Comparison of ENCODE assay signal across 8 mouse cellular contexts in genomic region chr11:103015881-103016825, GRCm38 (mm10). TPM values are rescaled to one million over a fixed set of nuclear protein-coding genes. Genes with fewer than 3 reads are reported as not detected.
A peak's percentile ranks its signal among the peaks of the same experiment; 100 is the strongest.
DNase-seq lines count a peak whose midpoint lies in the region; ATAC-seq and TF ChIP-seq lines count a peak whose summit lies in the region.

No protein-coding gene starts in this region.

- peak overlapping the region; percentile 56 for H3K4me2 ChIP-seq in embryonic facial prominence, embryonic 12.5 days (replicated peaks)
- peak overlapping the region; percentile 64 for H3K4me2 ChIP-seq in limb, embryonic 11.5 days (ENCODE audit: low read depth, severe bottlenecking)
- peak overlapping the region; percentile 64 for H3K4me2 ChIP-seq in neural tube, embryonic 15.5 days

- no peak; the same call in 1 of the 2 replicates for TF ChIP-seq CTCF in left cerebral cortex, adult 2 months (IDR thresholded peaks at IDR 0.05)

- peaks cover 8% of the 10 kb centered on the region for H3K4me1 ChIP-seq in embryonic facial prominence, embryonic 12.5 days
- H3K4me1 ChIP-seq in limb, embryonic 11.5 days (ENCODE audit: control insufficient read depth, insufficient read depth, low read length): 0 out of 2 replicates have a peak, but pooled peaks cover 5% of the 10 kb centered on the region
- H3K4me1 ChIP-seq in neural tube, embryonic 15.5 days: peaks cover 20% of the 10 kb centered on the region

- no peak for DNase-seq in left cerebral cortex, adult 2 months (ENCODE audit: extremely low spot score in 1 of 2, low spot score in 2 of 2)
- no peak for DNase-seq in left cerebral cortex, postnatal 4 days
- no peak for DNase-seq in limb, embryonic 11.5 days (ENCODE audit: low spot score)
- no peak for DNase-seq in left cerebral cortex, postnatal 10 days (ENCODE audit: extremely low spot score in 1 of 2, low spot score in 2 of 2)
- DNase-seq in kidney, postnatal 4 days: no peak
- DNase-seq in gastrocnemius, postnatal 10 days: no peak

- peak overlapping the region; percentile 90 for H3K27ac ChIP-seq in left cerebral cortex, adult 2 months
- H3K27ac ChIP-seq in embryonic facial prominence, embryonic 12.5 days: peak overlapping the region; percentile 92
- H3K27ac ChIP-seq in limb, embryonic 11.5 days (replicated peaks; ENCODE audit: low read depth, low read length): peak overlapping the region; percentile 87
- H3K27ac ChIP-seq in neural tube, embryonic 15.5 days (replicated peaks): peak overlapping the region; percentile 94

- H3K9me3 ChIP-seq in embryonic facial prominence, embryonic 12.5 days: no peaks in the 10 kb centered on the region
- H3K9me3 ChIP-seq in limb, embryonic 11.5 days (ENCODE audit: control insufficient read depth, low read length): no peaks in the 10 kb centered on the region; the same call in 1 of the 2 replicates
- no peaks in the 10 kb centered on the region for H3K9me3 ChIP-seq in neural tube, embryonic 15.5 days (replicated peaks)

- H3K36me3 ChIP-seq in embryonic facial prominence, embryonic 12.5 days: peaks cover 16% of the 10 kb centered on the region
- H3K36me3 ChIP-seq in limb, embryonic 11.5 days (ENCODE audit: control insufficient read depth, insufficient read depth, low read length): no peaks in the 10 kb centered on the region; the same call in 1 of the 2 replicates
- peaks cover 6% of the 10 kb centered on the region; the same call in 1 of the 2 replicates for H3K36me3 ChIP-seq in neural tube, embryonic 15.5 days

- H3K9ac ChIP-seq in embryonic facial prominence, embryonic 12.5 days: peak overlapping the region; percentile 74
- peak overlapping the region; percentile 90 for H3K9ac ChIP-seq in limb, embryonic 11.5 days (ENCODE audit: low read length)
- H3K9ac ChIP-seq in neural tube, embryonic 15.5 days (replicated peaks): peak overlapping the region; percentile 81

- WGBS in embryonic facial prominence, embryonic 12.5 days: 45% methylated on average over 27 of the region's 27 CpGs
- WGBS in limb, embryonic 11.5 days: 48% methylated on average over 27 of the region's 27 CpGs
- WGBS in neural tube, embryonic 15.5 days: 46% methylated on average over 27 of the region's 27 CpGs

- no peaks in the 10 kb centered on the region for H3K27me3 ChIP-seq in embryonic facial prominence, embryonic 12.5 days
- no peaks in the 10 kb centered on the region for H3K27me3 ChIP-seq in limb, embryonic 11.5 days (ENCODE audit: control insufficient read depth, insufficient read depth, low read length)
- no peaks in the 10 kb centered on the region for H3K27me3 ChIP-seq in neural tube, embryonic 15.5 days (replicated peaks)

- ATAC-seq in embryonic facial prominence, embryonic 12.5 days (ENCODE audit: insufficient number of reproducible peaks, insufficient read depth, low FRiP score, low TSS enrichment): no peak
- ATAC-seq in limb, embryonic 11.5 days (ENCODE audit: insufficient number of reproducible peaks, low FRiP score, low TSS enrichment, low read depth): no peak
- ATAC-seq in neural tube, embryonic 15.5 days (ENCODE audit: low FRiP score): peak; percentile 30; the same call in 1 of the 2 replicates

- peak overlapping the region; percentile 88 for H3K4me3 ChIP-seq in left cerebral cortex, adult 2 months
- H3K4me3 ChIP-seq in embryonic facial prominence, embryonic 12.5 days: peak overlapping the region; percentile 63
- H3K4me3 ChIP-seq in limb, embryonic 11.5 days (ENCODE audit: low read depth, low read length): peak overlapping the region; percentile 69
- peak overlapping the region; percentile 79 for H3K4me3 ChIP-seq in neural tube, embryonic 15.5 days (replicated peaks)

- intact Hi-C loops in left cerebral cortex, adult 2 months (cut with DNase I): no loop called here
- intact Hi-C loops in left cerebral cortex, postnatal 4 days (cut with DNase I): no loop called here
- intact Hi-C loops in left cerebral cortex, postnatal 10 days (cut with DNase I): no loop called here

RNA-seq across cellular contexts. Expression of gene Nmt1, which starts 11.8 kb away (rescaled TPM):
- 100 to 1,000 TPM; 117 to 130 TPM for total RNA-seq in left cerebral cortex, adult 2 months (2021)
- 10 to 100 TPM; 60.3 to 67.8 TPM for total RNA-seq in left cerebral cortex, postnatal 4 days (2021)
- polyA plus RNA-seq in embryonic facial prominence, embryonic 12.5 days (2016; fragmentation: Nextera tagmentation; extraction: Ambion mirVana): 45.7 and 50.8 TPM in 2 replicates
- polyA plus RNA-seq in limb, embryonic 11.5 days (2014; fragmentation: Nextera tagmentation; extraction: Ambion mirVana): 69.1 and 69.8 TPM in 2 replicates
- 33.8 and 39.3 TPM in 2 replicates for polyA plus RNA-seq in neural tube, embryonic 15.5 days (2015; fragmentation: Nextera tagmentation; extraction: Ambion mirVana)
- 10 to 100 TPM; 82.8 to 83.1 TPM for total RNA-seq in left cerebral cortex, postnatal 10 days (2021)
- total RNA-seq in gastrocnemius, postnatal 10 days (2021): 10 to 100 TPM; 41.5 to 49.7 TPM

RNA-seq across cellular contexts. Expression of gene Dcakd, which starts 12.0 kb away (rescaled TPM):
- total RNA-seq in left cerebral cortex, adult 2 months (2021): 10 to 100 TPM; 48.3 to 50.9 TPM
- total RNA-seq in left cerebral cortex, postnatal 4 days (2021): 100 to 1,000 TPM; 116 to 128 TPM
- polyA plus RNA-seq in embryonic facial prominence, embryonic 12.5 days (2016; fragmentation: Nextera tagmentation; extraction: Ambion mirVana): 170 and 174 TPM in 2 replicates
- polyA plus RNA-seq in limb, embryonic 11.5 days (2014; fragmentation: Nextera tagmentation; extraction: Ambion mirVana): 335 and 349 TPM in 2 replicates
- polyA plus RNA-seq in neural tube, embryonic 15.5 days (2015; fragmentation: Nextera tagmentation; extraction: Ambion mirVana): 149 and 153 TPM in 2 replicates
- 10 to 100 TPM; 97.2 to 97.4 TPM for total RNA-seq in left cerebral cortex, postnatal 10 days (2021)
- total RNA-seq in gastrocnemius, postnatal 10 days (2021): 10 to 100 TPM; 34.9 to 45.5 TPM
